Mouse (Mus musculus) E14TG2a.4 (cell line): Measurements from ENCODE around the gene Trp53.

Experiments used
- CTCF ChIP-seq: conservative IDR thresholded peaks from 2 replicates; pipeline ENCODE4 v1.5.1; 2014; ENCODE audit warnings: low read length
- NANOG ChIP-seq: IDR thresholded peaks from 2 replicates; pipeline ENCODE4 v1.6.1; 2014; ENCODE audit warnings: borderline replicate concordance, low read length, mixed read lengths

- TF ChIP-seq CTCF (peak; percentile 36), NANOG (no peak)
These were observed 45.2 kb upstream of the Trp53 start for GRCm38 (mm10) chr11:69534990-69535389.
